In the genomic region with DNA sequence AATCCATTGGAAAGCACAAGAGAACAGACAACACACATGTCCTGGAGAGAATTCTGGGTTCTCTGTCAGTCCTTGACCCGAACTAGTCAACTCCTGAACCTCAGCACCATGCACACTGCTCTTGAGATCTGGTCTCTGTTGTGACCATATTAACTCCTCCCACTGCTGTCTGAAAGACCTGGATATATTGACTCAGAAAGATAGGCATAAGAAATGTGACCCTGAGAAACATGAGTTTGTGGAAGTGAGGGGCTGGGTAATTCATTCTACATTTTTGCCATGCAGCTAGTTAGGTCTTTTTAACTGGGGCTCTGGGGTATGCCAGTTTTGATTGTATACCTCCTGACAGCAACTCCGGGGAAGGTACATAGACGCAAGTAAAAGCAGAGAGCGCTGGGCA, we compare ENCODE assay signal across 9 mouse cellular contexts. TPM values are rescaled to one million over a fixed set of nuclear protein-coding genes. Genes with fewer than 3 reads are reported as not detected.
DNase-seq lines count a peak whose midpoint lies in the region; ATAC-seq lines count a peak whose summit lies in the region.
"Had no signal": no experiment of that assay in that cellular context is flagged by ENCODE, and none has a peak within 500 bp of the region (broad histone marks: within the 10 kb centered on the region; RNA-seq: fewer than 3 reads in every experiment).

No protein-coding gene starts in this region.

- H3K27me3 ChIP-seq in hindbrain, embryonic 10.5 days (ENCODE audit: insufficient read depth, poor library complexity, severe bottlenecking) = peaks cover 32% of the 10 kb centered on the region
- H3K27me3 ChIP-seq in hindbrain, embryonic 11.5 days (ENCODE audit: control insufficient read depth, insufficient read depth, low read length) = no peaks in the 10 kb centered on the region
- no peaks in the 10 kb centered on the region for H3K27me3 ChIP-seq in embryonic facial prominence, embryonic 12.5 days
- no peaks in the 10 kb centered on the region for H3K27me3 ChIP-seq in hindbrain, embryonic 15.5 days
- H3K27me3 ChIP-seq in midbrain, embryonic 13.5 days = peaks cover 29% of the 10 kb centered on the region

- H3K4me3 ChIP-seq in hindbrain, embryonic 10.5 days = peak overlapping the region; percentile 74
- no peak overlapping the region for H3K4me3 ChIP-seq in hindbrain, embryonic 11.5 days (ENCODE audit: low read depth, low read length)
- H3K4me3 ChIP-seq in embryonic facial prominence, embryonic 12.5 days = peak overlapping the region; percentile 69
- peak overlapping the region; percentile 71 for H3K4me3 ChIP-seq in hindbrain, embryonic 15.5 days
- peak overlapping the region; percentile 70; the same call in 1 of the 2 replicates for H3K4me3 ChIP-seq in midbrain, embryonic 13.5 days (replicated peaks)

- no peak overlapping the region for H3K9ac ChIP-seq in hindbrain, embryonic 11.5 days (ENCODE audit: low read depth, low read length)
- H3K9ac ChIP-seq in embryonic facial prominence, embryonic 12.5 days = peak overlapping the region; percentile 75
- no peak overlapping the region for H3K9ac ChIP-seq in hindbrain, embryonic 15.5 days
- H3K9ac ChIP-seq in midbrain, embryonic 13.5 days (replicated peaks) = no peak overlapping the region

- 44% methylated on average over 4 of the region's 4 CpGs for WGBS in hindbrain, embryonic 10.5 days
- 43% methylated on average over 4 of the region's 4 CpGs for WGBS in hindbrain, embryonic 11.5 days
- whole genome bisulfite sequencing in embryonic facial prominence, embryonic 12.5 days = 34% methylated on average over 4 of the region's 4 CpGs
- 46% methylated on average over 4 of the region's 4 CpGs for WGBS in hindbrain, embryonic 15.5 days
- 39% methylated on average over 4 of the region's 4 CpGs for WGBS in midbrain, embryonic 13.5 days

- H3K4me2 ChIP-seq in hindbrain, embryonic 11.5 days (replicated peaks; ENCODE audit: low read depth, low read length) = no peak overlapping the region
- H3K4me2 ChIP-seq in embryonic facial prominence, embryonic 12.5 days (replicated peaks) = peak overlapping the region; percentile 74
- peak overlapping the region; percentile 91 for H3K4me2 ChIP-seq in hindbrain, embryonic 15.5 days
- H3K4me2 ChIP-seq in midbrain, embryonic 13.5 days (replicated peaks) = peak overlapping the region; percentile 88; the same call in 1 of the 2 replicates

- H3K36me3 ChIP-seq in hindbrain, embryonic 10.5 days = no peaks in the 10 kb centered on the region
- no peaks in the 10 kb centered on the region for H3K36me3 ChIP-seq in hindbrain, embryonic 11.5 days (ENCODE audit: control insufficient read depth, insufficient read depth, low read length)
- no peaks in the 10 kb centered on the region for H3K36me3 ChIP-seq in embryonic facial prominence, embryonic 12.5 days
- H3K36me3 ChIP-seq in hindbrain, embryonic 15.5 days = no peaks in the 10 kb centered on the region
- no peaks in the 10 kb centered on the region for H3K36me3 ChIP-seq in midbrain, embryonic 13.5 days

- DNase-seq in hindbrain, embryonic 10.5 days (ENCODE audit: low spot score) = peak; percentile 8
- no peak for DNase-seq in hindbrain, embryonic 11.5 days (ENCODE audit: low spot score)
- no peak for DNase-seq in thymus, postnatal 36 days
- no peak for DNase-seq in adrenal gland, adult 2 months
- DNase-seq: lung, adult 2 months had no signal

- H3K9me3 ChIP-seq in hindbrain, embryonic 10.5 days = 0 out of 2 replicates have a peak, but pooled peaks cover 4% of the 10 kb centered on the region
- H3K9me3 ChIP-seq in hindbrain, embryonic 11.5 days (ENCODE audit: control insufficient read depth, low read length) = no peaks in the 10 kb centered on the region
- H3K9me3 ChIP-seq in embryonic facial prominence, embryonic 12.5 days = peaks cover 5% of the 10 kb centered on the region; the same call in 1 of the 2 replicates
- H3K9me3 ChIP-seq in hindbrain, embryonic 15.5 days = no peaks in the 10 kb centered on the region
- H3K9me3 ChIP-seq in midbrain, embryonic 13.5 days = no peaks in the 10 kb centered on the region

- H3K4me1 ChIP-seq in hindbrain, embryonic 10.5 days (replicated peaks) = peaks cover 21% of the 10 kb centered on the region; the same call in 1 of the 2 replicates
- H3K4me1 ChIP-seq in hindbrain, embryonic 11.5 days (replicated peaks; ENCODE audit: control insufficient read depth, insufficient read depth, low read length) = no peaks in the 10 kb centered on the region
- peaks cover 25% of the 10 kb centered on the region for H3K4me1 ChIP-seq in embryonic facial prominence, embryonic 12.5 days
- peaks cover 31% of the 10 kb centered on the region for H3K4me1 ChIP-seq in hindbrain, embryonic 15.5 days (replicated peaks)
- peaks cover 15% of the 10 kb centered on the region for H3K4me1 ChIP-seq in midbrain, embryonic 13.5 days (replicated peaks)

- no peak for ATAC-seq in hindbrain, embryonic 11.5 days (ENCODE audit: low FRiP score)
- ATAC-seq in embryonic facial prominence, embryonic 12.5 days (ENCODE audit: insufficient number of reproducible peaks, insufficient read depth, low FRiP score, low TSS enrichment) = no peak
- ATAC-seq in hindbrain, embryonic 15.5 days (ENCODE audit: low FRiP score, low read depth) = no peak
- no peak for ATAC-seq in midbrain, embryonic 13.5 days
- ATAC-seq in activated CD4-positive, CD25-positive, alpha-beta regulatory T cell, adult 4 months = no peak

- no peak overlapping the region for H3K27ac ChIP-seq in hindbrain, embryonic 10.5 days
- H3K27ac ChIP-seq in hindbrain, embryonic 11.5 days (ENCODE audit: low read depth, low read length) = no peak overlapping the region
- H3K27ac ChIP-seq in embryonic facial prominence, embryonic 12.5 days = peak overlapping the region; percentile 82; the same call in 1 of the 2 replicates
- no peak overlapping the region for H3K27ac ChIP-seq in hindbrain, embryonic 15.5 days (replicated peaks)
- no peak overlapping the region for H3K27ac ChIP-seq in midbrain, embryonic 13.5 days

RNA-seq across cellular contexts. Expression of a gene that starts 1.3 kb away (rescaled TPM):
- 1.9 and 2.1 TPM in 2 replicates for polyA plus RNA-seq in hindbrain, embryonic 10.5 days (2016; fragmentation: Nextera tagmentation; extraction: Ambion mirVana)
- polyA plus RNA-seq in hindbrain, embryonic 11.5 days (2014; fragmentation: Nextera tagmentation; extraction: Ambion mirVana) = 1.8 and 2.8 TPM in 2 replicates
- polyA plus RNA-seq in embryonic facial prominence, embryonic 12.5 days (2016; fragmentation: Nextera tagmentation; extraction: Ambion mirVana) = 4.4 and 6.5 TPM in 2 replicates
- 0.76 and 1.4 TPM in 2 replicates for polyA plus RNA-seq in hindbrain, embryonic 15.5 days (2015; fragmentation: Nextera tagmentation; extraction: Ambion mirVana)
- polyA plus RNA-seq in midbrain, embryonic 13.5 days (2015; fragmentation: Nextera tagmentation; extraction: Ambion mirVana) = 0.13 and 0.36 TPM in 2 replicates
- total RNA-seq in adrenal gland, adult 2 months (2021) = 1 to 10 TPM; 9.3 to 10.0 TPM
- 3.2 and 4.1 TPM in 2 replicates for polyA plus RNA-seq in adrenal gland, adult 2 months (2012; rRNA removed)
- 1 to 10 TPM in 1 of 2 experiments, not detected in 1; 1.6 TPM for polyA plus RNA-seq in activated CD4-positive, CD25-positive, alpha-beta regulatory T cell, adult 4 months (2017; shearing (Covaris generic))
